Mouse (Mus musculus): ENCODE results near the gene Myrip. TPM values are rescaled to one million over a fixed set of nuclear protein-coding genes. Genes with fewer than 3 reads are reported as not detected.
A peak's percentile ranks its signal among the peaks of the same experiment; 100 is the strongest.
"Not testable (repeated sequence)": the region's sequence is repeated elsewhere in the genome, so short reads cannot be mapped to it uniquely, and the experiment has no call there.

The Myrip gene
- polyA plus RNA-seq (2015; fragmentation: Nextera tagmentation; extraction: Ambion mirVana) = 7.3 and 8.1 TPM in 2 replicates

DNA sequence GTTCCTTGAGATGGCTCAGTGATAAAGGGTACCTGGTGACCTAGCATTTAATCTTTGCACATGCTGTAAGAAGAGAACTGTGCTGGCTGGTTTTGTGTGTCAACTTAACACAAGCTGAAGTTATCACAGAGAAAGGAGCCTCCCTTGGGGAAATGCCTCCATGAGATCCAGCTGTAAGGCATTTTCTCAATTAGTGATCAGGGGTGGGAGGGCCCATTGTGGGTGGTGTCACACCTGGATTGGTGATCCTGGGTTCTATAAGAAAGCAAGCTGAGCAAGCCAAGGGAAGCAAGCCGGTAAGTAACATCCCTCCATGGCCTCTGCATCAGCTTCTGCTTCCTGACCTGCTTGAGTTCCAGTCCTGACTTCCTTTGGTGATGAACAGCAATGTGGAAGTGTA lies at the start of gene Myrip:
Gene Myrip (plus strand): TSS at position 301 of the 400 bp plus-strand sequence.
- ATAC-seq; H3K36me3 ChIP-seq (ENCODE audit: control insufficient read depth, insufficient read depth, low read length); H3K4me1 ChIP-seq (ENCODE audit: control insufficient read depth, insufficient read depth, low read depth, low read length); H3K9ac ChIP-seq (ENCODE audit: low read depth, low read length); H3K4me2 ChIP-seq (ENCODE audit: low read length); H3K27ac ChIP-seq (ENCODE audit: low read depth, low read length); H3K9me3 ChIP-seq (ENCODE audit: control insufficient read depth, low read length); H3K27me3 ChIP-seq (replicated peaks; ENCODE audit: control insufficient read depth, insufficient read depth, low read length); H3K4me3 ChIP-seq (ENCODE audit: low read length): not testable (repeated sequence)
- 81% methylated on average over 1 of the region's 1 CpGs for WGBS

DNA sequence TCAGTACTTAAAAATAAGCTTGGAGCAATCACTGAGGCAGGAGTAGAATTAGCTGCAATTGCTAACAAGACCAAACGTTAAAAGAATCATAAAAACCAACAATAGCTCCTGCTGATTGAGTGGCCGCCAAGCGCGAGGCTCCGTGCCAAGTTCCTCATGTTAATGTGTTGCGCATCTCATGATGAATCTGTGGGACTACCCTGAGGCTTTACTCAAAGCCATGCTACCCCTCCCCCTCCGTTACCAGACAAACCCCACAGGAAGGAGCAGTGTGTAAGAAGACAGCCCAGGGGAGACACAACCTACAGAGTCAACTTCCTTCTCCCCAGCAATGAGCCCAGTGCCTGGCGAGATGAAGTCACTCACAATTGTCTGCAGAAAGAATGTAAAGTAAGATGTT lies 41.5 kb upstream of the Myrip start:
- Histone ChIP-seq H3K4me3 (ENCODE audit: low read length) (no peak overlapping the region), H3K4me2 (ENCODE audit: low read length) (no peak overlapping the region), H3K9me3 (ENCODE audit: control insufficient read depth, low read length) (no peaks in the 10 kb centered on the region), H3K9ac (ENCODE audit: low read depth, low read length) (no peak overlapping the region), H3K27me3 (replicated peaks; ENCODE audit: control insufficient read depth, insufficient read depth, low read length) (no peaks in the 10 kb centered on the region), H3K36me3 (ENCODE audit: control insufficient read depth, insufficient read depth, low read length) (no peaks in the 10 kb centered on the region), H3K4me1 (ENCODE audit: control insufficient read depth, insufficient read depth, low read depth, low read length) (peaks cover 8% of the 10 kb centered on the region), H3K27ac (ENCODE audit: low read depth, low read length) (no peak overlapping the region)
- 36% methylated on average over 8 of the region's 8 CpGs for WGBS
- ATAC-seq = no peak

DNA sequence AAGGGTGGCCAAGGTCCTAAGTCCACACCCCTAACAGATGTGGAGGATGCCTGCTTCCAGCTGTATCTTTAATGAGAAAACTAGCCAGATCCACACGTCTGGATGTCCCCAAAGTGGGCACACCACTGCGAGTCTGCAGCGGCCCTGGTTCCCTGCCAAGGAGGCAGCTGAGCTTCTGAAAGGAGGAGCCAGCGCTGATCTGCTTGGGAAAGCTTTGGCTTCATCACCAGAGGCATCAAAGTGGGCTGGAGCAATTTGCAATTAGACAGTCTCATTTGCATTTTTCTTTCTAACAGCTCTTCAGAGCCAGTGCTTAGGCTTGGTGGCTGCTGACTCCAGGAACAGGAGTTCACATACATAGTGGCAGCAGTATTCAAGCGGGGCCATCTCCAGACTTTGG lies 37.3 kb upstream of the Myrip start:
- H3K9ac ChIP-seq (ENCODE audit: low read depth, low read length) = no peak overlapping the region
- no peak overlapping the region for H3K4me3 ChIP-seq (ENCODE audit: low read length)
- H3K4me1 ChIP-seq (ENCODE audit: control insufficient read depth, insufficient read depth, low read depth, low read length) = peaks cover 8% of the 10 kb centered on the region
- H3K27ac ChIP-seq (ENCODE audit: low read depth, low read length) = no peak overlapping the region; the same call in 1 of the 2 replicates
- no peaks in the 10 kb centered on the region for H3K9me3 ChIP-seq (ENCODE audit: control insufficient read depth, low read length)
- no peaks in the 10 kb centered on the region for H3K27me3 ChIP-seq (replicated peaks; ENCODE audit: control insufficient read depth, insufficient read depth, low read length)
- ATAC-seq = peak; percentile 92
- H3K4me2 ChIP-seq (ENCODE audit: low read length) = no peak overlapping the region
- H3K36me3 ChIP-seq (ENCODE audit: control insufficient read depth, insufficient read depth, low read length) = no peaks in the 10 kb centered on the region
- WGBS = 18% methylated on average over 5 of the region's 5 CpGs

DNA sequence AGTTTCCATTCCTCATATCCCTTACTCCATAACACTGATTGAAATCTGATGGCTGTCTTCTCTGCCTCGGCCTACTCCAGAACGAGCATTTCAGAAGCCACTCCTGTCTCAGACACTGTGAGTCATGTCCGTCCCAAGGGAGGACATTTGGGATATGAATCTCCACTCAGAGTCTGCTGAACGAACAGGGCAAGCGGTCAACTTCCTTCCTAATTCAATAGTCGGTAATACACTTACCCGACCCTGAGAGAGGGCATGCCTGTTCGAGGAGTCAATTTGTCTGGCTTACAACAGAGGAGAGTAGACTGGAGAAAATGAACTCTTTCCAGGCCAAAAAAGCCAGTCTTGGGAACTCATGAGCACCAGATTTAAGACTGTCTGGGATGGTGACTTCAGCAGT lies 28.2 kb upstream of the Myrip start:
- no peak overlapping the region for H3K4me2 ChIP-seq (ENCODE audit: low read length)
- no peak overlapping the region for H3K27ac ChIP-seq (ENCODE audit: low read depth, low read length)
- no peak for ATAC-seq
- no peak overlapping the region for H3K9ac ChIP-seq (ENCODE audit: low read depth, low read length)
- no peaks in the 10 kb centered on the region for H3K4me1 ChIP-seq (ENCODE audit: control insufficient read depth, insufficient read depth, low read depth, low read length)
- no peaks in the 10 kb centered on the region for H3K9me3 ChIP-seq (ENCODE audit: control insufficient read depth, low read length)
- no peaks in the 10 kb centered on the region for H3K27me3 ChIP-seq (replicated peaks; ENCODE audit: control insufficient read depth, insufficient read depth, low read length)
- H3K4me3 ChIP-seq (ENCODE audit: low read length) = no peak overlapping the region
- no peaks in the 10 kb centered on the region for H3K36me3 ChIP-seq (ENCODE audit: control insufficient read depth, insufficient read depth, low read length)
- WGBS = 77% methylated on average over 8 of the region's 8 CpGs

DNA sequence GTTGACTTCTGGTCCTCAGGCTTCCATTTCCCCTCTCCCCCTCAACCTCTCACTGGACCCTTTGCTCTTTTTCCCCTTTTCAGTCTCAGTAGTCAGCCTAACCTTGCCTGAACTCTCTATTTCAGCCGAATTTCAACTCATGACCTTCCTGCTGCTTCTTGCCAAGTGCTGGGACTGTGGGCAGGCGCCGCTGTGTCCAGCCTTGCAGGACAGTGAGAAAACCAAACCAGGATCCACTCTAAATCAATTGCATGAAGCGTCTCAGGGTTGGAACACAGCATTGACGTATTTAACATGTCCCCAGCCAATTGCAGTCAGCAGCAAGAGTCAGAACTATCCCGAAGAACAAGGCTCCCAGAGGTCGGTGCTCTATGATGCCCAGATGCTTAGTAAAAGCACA lies 26.1 kb upstream of the Myrip start:
- H3K9me3 ChIP-seq (ENCODE audit: control insufficient read depth, low read length) = no peaks in the 10 kb centered on the region
- H3K4me1 ChIP-seq (ENCODE audit: control insufficient read depth, insufficient read depth, low read depth, low read length) = no peaks in the 10 kb centered on the region
- no peak overlapping the region for H3K9ac ChIP-seq (ENCODE audit: low read depth, low read length)
- H3K27me3 ChIP-seq (replicated peaks; ENCODE audit: control insufficient read depth, insufficient read depth, low read length) = no peaks in the 10 kb centered on the region
- 71% methylated on average over 7 of the region's 7 CpGs for WGBS
- H3K27ac ChIP-seq (ENCODE audit: low read depth, low read length) = no peak overlapping the region
- no peaks in the 10 kb centered on the region for H3K36me3 ChIP-seq (ENCODE audit: control insufficient read depth, insufficient read depth, low read length)
- H3K4me3 ChIP-seq (ENCODE audit: low read length) = no peak overlapping the region
- no peak overlapping the region for H3K4me2 ChIP-seq (ENCODE audit: low read length)
- ATAC-seq = no peak

DNA sequence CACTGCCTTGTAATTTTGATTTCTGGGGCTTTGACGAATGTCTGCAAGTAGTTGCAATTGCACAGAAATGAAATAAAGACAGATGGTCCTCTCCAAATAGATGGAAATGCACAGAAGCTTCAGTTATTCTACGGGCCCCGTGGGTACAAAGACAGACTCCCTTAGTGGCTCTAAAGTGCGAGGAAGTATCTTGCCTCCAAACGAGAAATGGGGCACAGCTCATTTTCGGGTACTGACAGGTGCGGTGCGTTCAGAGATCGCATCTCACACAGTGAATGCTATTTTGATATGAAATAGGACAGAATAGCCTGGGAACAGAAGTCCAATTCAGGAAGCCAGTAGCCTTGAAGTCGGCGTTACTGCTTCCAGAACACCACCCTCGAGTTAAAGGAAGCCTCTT lies 20.2 kb upstream of the Myrip start:
- Histone ChIP-seq H3K36me3 (ENCODE audit: control insufficient read depth, insufficient read depth, low read length) (no peaks in the 10 kb centered on the region), H3K9ac (ENCODE audit: low read depth, low read length) (no peak overlapping the region), H3K27me3 (replicated peaks; ENCODE audit: control insufficient read depth, insufficient read depth, low read length) (no peaks in the 10 kb centered on the region), H3K9me3 (ENCODE audit: control insufficient read depth, low read length) (no peaks in the 10 kb centered on the region), H3K4me2 (ENCODE audit: low read length) (no peak overlapping the region), H3K4me3 (ENCODE audit: low read length) (no peak overlapping the region), H3K4me1 (ENCODE audit: control insufficient read depth, insufficient read depth, low read depth, low read length) (no peaks in the 10 kb centered on the region), H3K27ac (ENCODE audit: low read depth, low read length) (no peak overlapping the region)
- no peak for ATAC-seq
- WGBS = 88% methylated on average over 12 of the region's 12 CpGs

DNA sequence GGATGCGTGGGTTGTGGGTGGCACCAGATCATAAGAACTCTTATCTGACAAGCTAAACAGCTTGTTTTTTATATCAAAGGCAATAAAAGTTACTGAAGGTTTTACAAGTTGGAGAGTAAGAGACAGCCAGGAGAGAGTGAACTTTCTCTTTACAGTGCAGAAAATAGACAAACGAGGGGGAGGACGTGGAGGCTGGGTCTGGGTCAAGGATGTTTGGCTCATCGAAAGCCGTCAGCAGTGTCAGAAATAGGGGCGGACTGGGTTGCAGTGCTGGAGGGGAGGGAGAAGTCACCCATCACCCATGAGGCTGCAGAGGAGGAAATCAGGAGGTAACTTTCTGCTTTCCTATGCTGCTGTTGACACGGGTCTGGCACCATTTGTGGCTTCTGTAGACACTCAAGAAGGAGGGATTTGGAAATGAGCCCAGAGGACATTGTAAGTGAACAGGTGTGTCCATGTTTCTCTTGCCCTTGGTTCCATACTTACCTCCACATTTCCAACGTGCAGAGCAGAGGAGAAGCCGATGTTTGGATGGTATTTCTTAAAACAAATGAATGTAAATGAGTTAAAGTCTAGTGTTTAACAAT lies 18.8 kb upstream of the Myrip start:
- Histone ChIP-seq H3K4me2 (ENCODE audit: low read length) (no peak overlapping the region), H3K9me3 (ENCODE audit: control insufficient read depth, low read length) (no peaks in the 10 kb centered on the region), H3K27ac (ENCODE audit: low read depth, low read length) (no peak overlapping the region), H3K27me3 (replicated peaks; ENCODE audit: control insufficient read depth, insufficient read depth, low read length) (no peaks in the 10 kb centered on the region), H3K4me3 (ENCODE audit: low read length) (no peak overlapping the region), H3K36me3 (ENCODE audit: control insufficient read depth, insufficient read depth, low read length) (no peaks in the 10 kb centered on the region), H3K9ac (ENCODE audit: low read depth, low read length) (no peak overlapping the region), H3K4me1 (ENCODE audit: control insufficient read depth, insufficient read depth, low read depth, low read length) (no peaks in the 10 kb centered on the region)
- WGBS = 84% methylated on average over 9 of the region's 9 CpGs
- no peak for ATAC-seq

DNA sequence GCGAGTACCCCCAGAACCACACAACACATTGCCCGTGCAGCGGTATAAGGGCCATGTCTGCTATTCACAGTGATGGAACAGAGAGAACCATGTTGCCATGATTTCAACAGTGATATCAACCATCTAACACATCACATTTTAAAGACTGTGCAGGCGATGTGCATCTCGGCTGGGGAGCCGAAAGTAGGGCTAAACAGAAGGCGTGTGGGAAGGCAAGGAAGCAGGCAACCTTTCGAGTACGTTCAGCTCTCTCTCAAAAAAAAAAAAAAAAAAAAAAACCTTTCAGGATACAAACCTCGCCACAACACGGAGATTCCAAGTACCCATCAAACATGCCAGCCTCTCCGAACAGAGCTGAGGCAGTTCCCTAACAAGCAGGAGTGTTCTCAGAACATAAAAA lies 17.8 kb upstream of the Myrip start:
- Histone ChIP-seq H3K4me1 (ENCODE audit: control insufficient read depth, insufficient read depth, low read depth, low read length) (no peaks in the 10 kb centered on the region), H3K4me3 (ENCODE audit: low read length) (no peak overlapping the region), H3K4me2 (ENCODE audit: low read length) (no peak overlapping the region), H3K27ac (ENCODE audit: low read depth, low read length) (no peak overlapping the region), H3K9ac (ENCODE audit: low read depth, low read length) (no peak overlapping the region), H3K36me3 (ENCODE audit: control insufficient read depth, insufficient read depth, low read length) (no peaks in the 10 kb centered on the region), H3K27me3 (replicated peaks; ENCODE audit: control insufficient read depth, insufficient read depth, low read length) (no peaks in the 10 kb centered on the region), H3K9me3 (ENCODE audit: control insufficient read depth, low read length) (no peaks in the 10 kb centered on the region)
- 91% methylated on average over 12 of the region's 12 CpGs for WGBS
- ATAC-seq = no peak

DNA sequence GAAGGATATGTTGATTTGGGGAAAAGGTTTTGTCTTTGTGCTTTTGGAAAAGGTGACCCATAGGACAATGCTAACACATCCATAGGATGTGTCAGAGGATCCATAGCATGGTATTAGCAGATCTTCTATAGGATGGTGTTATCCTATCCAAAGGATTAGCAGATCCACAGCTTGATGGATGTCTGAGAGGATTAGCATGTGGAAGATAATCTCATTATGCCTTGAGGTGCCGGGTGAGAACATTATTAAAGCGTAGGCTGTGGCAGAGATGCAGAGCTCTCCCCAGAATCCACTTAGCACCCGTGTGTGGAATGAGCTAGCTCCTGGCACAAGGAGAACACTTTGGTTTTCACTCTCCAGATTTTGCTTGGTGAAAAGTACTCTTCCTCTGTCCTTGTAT lies 13.3 kb upstream of the Myrip start:
- Histone ChIP-seq H3K27ac (ENCODE audit: low read depth, low read length) (no peak overlapping the region), H3K4me3 (ENCODE audit: low read length) (no peak overlapping the region), H3K4me1 (ENCODE audit: control insufficient read depth, insufficient read depth, low read depth, low read length) (no peaks in the 10 kb centered on the region), H3K4me2 (ENCODE audit: low read length) (no peak overlapping the region), H3K36me3 (ENCODE audit: control insufficient read depth, insufficient read depth, low read length) (no peaks in the 10 kb centered on the region), H3K27me3 (replicated peaks; ENCODE audit: control insufficient read depth, insufficient read depth, low read length) (no peaks in the 10 kb centered on the region), H3K9me3 (ENCODE audit: control insufficient read depth, low read length) (no peaks in the 10 kb centered on the region), H3K9ac (ENCODE audit: low read depth, low read length) (no peak overlapping the region)
- WGBS = 55% methylated on average over 3 of the region's 3 CpGs
- ATAC-seq = no peak

DNA sequence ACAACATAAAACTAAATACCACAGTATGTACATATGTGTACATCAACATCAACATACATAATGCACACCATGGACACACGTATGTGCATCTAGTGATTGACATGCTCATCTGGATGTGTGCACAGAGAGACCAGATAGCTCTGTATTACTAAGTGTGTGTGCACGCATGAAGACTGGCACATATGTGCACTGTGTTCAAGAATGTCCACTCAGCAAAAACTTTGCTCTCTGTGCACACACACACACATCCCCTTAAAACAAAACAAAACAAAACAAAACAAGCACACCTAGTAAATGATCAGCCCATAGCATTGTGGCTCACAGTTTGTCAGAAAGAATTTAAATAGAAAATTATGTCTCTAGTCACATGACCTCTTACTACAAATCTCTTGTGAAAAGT lies 10.9 kb upstream of the Myrip start:
- H3K36me3 ChIP-seq (ENCODE audit: control insufficient read depth, insufficient read depth, low read length) = no peaks in the 10 kb centered on the region
- no peaks in the 10 kb centered on the region for H3K27me3 ChIP-seq (replicated peaks; ENCODE audit: control insufficient read depth, insufficient read depth, low read length)
- WGBS = 93% methylated on average over 2 of the region's 2 CpGs
- H3K9me3 ChIP-seq (ENCODE audit: control insufficient read depth, low read length) = no peaks in the 10 kb centered on the region
- ATAC-seq = no peak
- H3K4me1 ChIP-seq (ENCODE audit: control insufficient read depth, insufficient read depth, low read depth, low read length) = 0 out of 2 replicates have a peak, but pooled peaks cover 2% of the 10 kb centered on the region
- no peak overlapping the region for H3K27ac ChIP-seq (ENCODE audit: low read depth, low read length)
- H3K9ac ChIP-seq (ENCODE audit: low read depth, low read length) = no peak overlapping the region
- no peak overlapping the region for H3K4me3 ChIP-seq (ENCODE audit: low read length)
- no peak overlapping the region for H3K4me2 ChIP-seq (ENCODE audit: low read length)
